Mouse (Mus musculus): Measurements from ENCODE around the gene Bach2. TPM values are rescaled to one million over a fixed set of nuclear protein-coding genes. Genes with fewer than 3 reads are reported as not detected.

Bach2 gene
- polyA plus RNA-seq, 1 experiment from 2014 or later, result 0.17 TPM

GRCm38 (mm10) chr4:32251005-32251365 is 12.4 kb downstream of the Bach2 start:
- Histone ChIP-seq H3K36me3 (ENCODE audit: inconsistent target) (no peaks in the 10 kb centered on the region), H3K27ac (peak overlapping the region; percentile 85), H3K79me2 (ENCODE audit: inconsistent target) (no peaks in the 10 kb centered on the region), H3K4me3 (ENCODE audit: inconsistent target) (peak overlapping the region; percentile 44)
- WGBS (ENCODE audit: missing documents), result 0% methylated on average over 8 of the region's 8 CpGs

- H3K4me3 ChIP-seq (ENCODE audit: inconsistent target), result no peak overlapping the region
- 87% methylated on average over 12 of the region's 15 CpGs for WGBS (ENCODE audit: missing documents)
- no peaks in the 10 kb centered on the region for H3K79me2 ChIP-seq (ENCODE audit: inconsistent target)
- no peak overlapping the region for H3K27ac ChIP-seq
- no peaks in the 10 kb centered on the region for H3K36me3 ChIP-seq (ENCODE audit: inconsistent target)
Measured at GRCm38 (mm10) chr4:32251946-32252672, 13.5 kb downstream of the Bach2 start.

- Histone ChIP-seq H3K36me3 (ENCODE audit: inconsistent target) (no peaks in the 10 kb centered on the region), H3K27ac (no peak overlapping the region), H3K79me2 (ENCODE audit: inconsistent target) (no peaks in the 10 kb centered on the region), H3K4me3 (ENCODE audit: inconsistent target) (no peak overlapping the region)
- 26% methylated on average over 12 of the region's 12 CpGs for WGBS (ENCODE audit: missing documents)
Measured at GRCm38 (mm10) chr4:32257686-32258085, 19.1 kb downstream of the Bach2 start.

GRCm38 (mm10) chr4:32258093-32258492 is 19.5 kb downstream of the Bach2 start:
- Histone ChIP-seq H3K27ac (no peak overlapping the region), H3K36me3 (ENCODE audit: inconsistent target) (no peaks in the 10 kb centered on the region), H3K4me3 (ENCODE audit: inconsistent target) (no peak overlapping the region), H3K79me2 (ENCODE audit: inconsistent target) (no peaks in the 10 kb centered on the region)
- WGBS (ENCODE audit: missing documents), result 22% methylated on average over 13 of the region's 13 CpGs

- no peaks in the 10 kb centered on the region for H3K79me2 ChIP-seq (ENCODE audit: inconsistent target)
- no peaks in the 10 kb centered on the region for H3K36me3 ChIP-seq (ENCODE audit: inconsistent target)
- H3K27ac ChIP-seq, result no peak overlapping the region
- H3K4me3 ChIP-seq (ENCODE audit: inconsistent target), result no peak overlapping the region
- WGBS (ENCODE audit: missing documents), result 97% methylated on average over 7 of the region's 7 CpGs
Measured at GRCm38 (mm10) chr4:32258596-32258995, 20.0 kb downstream of the Bach2 start.

- no peak overlapping the region for H3K27ac ChIP-seq
- 71% methylated on average over 4 of the region's 4 CpGs for WGBS (ENCODE audit: missing documents)
- no peak overlapping the region for H3K4me3 ChIP-seq (ENCODE audit: inconsistent target)
- no peaks in the 10 kb centered on the region for H3K36me3 ChIP-seq (ENCODE audit: inconsistent target)
- H3K79me2 ChIP-seq (ENCODE audit: inconsistent target), result no peaks in the 10 kb centered on the region
Measured at GRCm38 (mm10) chr4:32260909-32261308, 22.3 kb downstream of the Bach2 start.

- H3K36me3 ChIP-seq (ENCODE audit: inconsistent target), result no peaks in the 10 kb centered on the region
- no peak overlapping the region for H3K4me3 ChIP-seq (ENCODE audit: inconsistent target)
- H3K27ac ChIP-seq, result no peak overlapping the region
- WGBS (ENCODE audit: missing documents), result 89% methylated on average over 20 of the region's 20 CpGs
- no peaks in the 10 kb centered on the region for H3K79me2 ChIP-seq (ENCODE audit: inconsistent target)
Measured at GRCm38 (mm10) chr4:32262825-32263684, 24.5 kb downstream of the Bach2 start.

GRCm38 (mm10) chr4:32263685-32264038 is 25.1 kb downstream of the Bach2 start:
- H3K4me3 ChIP-seq (ENCODE audit: inconsistent target), result no peak overlapping the region
- WGBS (ENCODE audit: missing documents), result 84% methylated on average over 6 of the region's 10 CpGs
- no peaks in the 10 kb centered on the region for H3K79me2 ChIP-seq (ENCODE audit: inconsistent target)
- no peak overlapping the region for H3K27ac ChIP-seq
- H3K36me3 ChIP-seq (ENCODE audit: inconsistent target), result no peaks in the 10 kb centered on the region

GRCm38 (mm10) chr4:32264892-32265291 is 26.3 kb downstream of the Bach2 start:
- Histone ChIP-seq H3K36me3 (ENCODE audit: inconsistent target) (no peaks in the 10 kb centered on the region), H3K79me2 (ENCODE audit: inconsistent target) (no peaks in the 10 kb centered on the region), H3K27ac (no peak overlapping the region), H3K4me3 (ENCODE audit: inconsistent target) (no peak overlapping the region)
- 95% methylated on average over 7 of the region's 8 CpGs for WGBS (ENCODE audit: missing documents)

- Histone ChIP-seq H3K4me3 (ENCODE audit: inconsistent target) (no peak overlapping the region), H3K27ac (no peak overlapping the region), H3K36me3 (ENCODE audit: inconsistent target) (no peaks in the 10 kb centered on the region), H3K79me2 (ENCODE audit: inconsistent target) (no peaks in the 10 kb centered on the region)
- WGBS (ENCODE audit: missing documents), result 96% methylated on average over 6 of the region's 6 CpGs
Measured at GRCm38 (mm10) chr4:32266731-32267130, 28.1 kb downstream of the Bach2 start.

- WGBS (ENCODE audit: missing documents), result 92% methylated on average over 1 of the region's 1 CpGs
- no peaks in the 10 kb centered on the region for H3K79me2 ChIP-seq (ENCODE audit: inconsistent target)
- no peak overlapping the region for H3K4me3 ChIP-seq (ENCODE audit: inconsistent target)
- no peaks in the 10 kb centered on the region for H3K36me3 ChIP-seq (ENCODE audit: inconsistent target)
- no peak overlapping the region for H3K27ac ChIP-seq
Measured at GRCm38 (mm10) chr4:32268042-32268441, 29.4 kb downstream of the Bach2 start.

- Histone ChIP-seq H3K4me3 (ENCODE audit: inconsistent target) (no peak overlapping the region), H3K79me2 (ENCODE audit: inconsistent target) (no peaks in the 10 kb centered on the region)
- 92% methylated on average over 5 of the region's 5 CpGs for WGBS (ENCODE audit: missing documents)
Measured at GRCm38 (mm10) chr4:32272398-32272797, 33.8 kb downstream of the Bach2 start.

GRCm38 (mm10) chr4:32274776-32275294 is 36.2 kb downstream of the Bach2 start:
- H3K79me2 ChIP-seq (ENCODE audit: inconsistent target), result no peaks in the 10 kb centered on the region
- WGBS (ENCODE audit: missing documents), result 92% methylated on average over 6 of the region's 6 CpGs

More at GRCm38 (mm10) chr4:32272398-32272797, 33.8 kb downstream of the Bach2 start:
- H3K36me3 ChIP-seq (ENCODE audit: inconsistent target), result no peaks in the 10 kb centered on the region
- H3K27ac ChIP-seq, result no peak overlapping the region

GRCm38 (mm10) chr4:32279842-32280241 is 41.2 kb downstream of the Bach2 start:
- 90% methylated on average over 1 of the region's 1 CpGs for WGBS (ENCODE audit: missing documents)
- Histone ChIP-seq H3K79me2 (ENCODE audit: inconsistent target) (no peaks in the 10 kb centered on the region), H3K4me3 (ENCODE audit: inconsistent target) (no peak overlapping the region), H3K36me3 (ENCODE audit: inconsistent target) (no peaks in the 10 kb centered on the region), H3K27ac (peak overlapping the region; percentile 37)

More at GRCm38 (mm10) chr4:32274776-32275294, 36.2 kb downstream of the Bach2 start:
- Histone ChIP-seq H3K36me3 (ENCODE audit: inconsistent target) (no peaks in the 10 kb centered on the region), H3K27ac (no peak overlapping the region), H3K4me3 (ENCODE audit: inconsistent target) (no peak overlapping the region)

- Histone ChIP-seq H3K4me3 (ENCODE audit: inconsistent target) (no peak overlapping the region), H3K36me3 (ENCODE audit: inconsistent target) (no peaks in the 10 kb centered on the region), H3K79me2 (ENCODE audit: inconsistent target) (no peaks in the 10 kb centered on the region), H3K27ac (peak overlapping the region; percentile 37)
- 5% methylated on average over 6 of the region's 6 CpGs for WGBS (ENCODE audit: missing documents)
Measured at GRCm38 (mm10) chr4:32280401-32280800, 41.8 kb downstream of the Bach2 start.
